Mouse (Mus musculus) urinary bladder, adult 2 months (tissue): Measurements from ENCODE around the gene Jam2. TPM values are rescaled to one million over a fixed set of nuclear protein-coding genes. Genes with fewer than 3 reads are reported as not detected.

Experiments
- DNase-seq: peaks from one replicate; pipeline ENCODE4 v3.0.0; 2022; ENCODE audit warnings: low spot score
- polyA plus RNA-seq: library from polyadenylated mRNA; depleted of rRNA; stranded (reverse); fragments of >200 nt; gene quantifications from 2 replicates; pipeline ENCODE4 v1.2.3, GENCODE M21; 2012

Gene Jam2
- polyA plus RNA-seq, 1 experiment: 26.9 TPM

GRCm38 (mm10) chr16:84779718-84780117 lies 5.8 kb downstream of the Jam2 start:
- DNase-seq: no peak

GRCm38 (mm10) chr16:84783279-84783678 lies 9.4 kb downstream of the Jam2 start:
- DNase-seq: no peak

GRCm38 (mm10) chr16:84784966-84785365 lies 11.0 kb downstream of the Jam2 start:
- DNase-seq: no peak

GRCm38 (mm10) chr16:84790595-84791165 lies 16.8 kb downstream of the Jam2 start:
- DNase-seq: no peak

GRCm38 (mm10) chr16:84793401-84793800 lies 19.5 kb downstream of the Jam2 start:
- DNase-seq: no peak

- DNase-seq: no peak
These were observed 21.4 kb downstream of the Jam2 start for GRCm38 (mm10) chr16:84795337-84795736.

- no peak for DNase-seq
These were observed 22.8 kb downstream of the Jam2 start for GRCm38 (mm10) chr16:84796678-84797077.

GRCm38 (mm10) chr16:84800038-84800437 lies 26.1 kb downstream of the Jam2 start:
- DNase-seq: no peak

GRCm38 (mm10) chr16:84802217-84802616 lies 28.3 kb downstream of the Jam2 start:
- no peak for DNase-seq

GRCm38 (mm10) chr16:84804866-84805265 lies 30.9 kb downstream of the Jam2 start:
- DNase-seq: no peak

GRCm38 (mm10) chr16:84806175-84806574 lies 32.3 kb downstream of the Jam2 start:
- DNase-seq: no peak

GRCm38 (mm10) chr16:84807874-84808273 lies 34.0 kb downstream of the Jam2 start:
- no peak for DNase-seq

GRCm38 (mm10) chr16:84810254-84810653 lies 36.3 kb downstream of the Jam2 start:
- DNase-seq: no peak

- no peak for DNase-seq
These were observed 39.9 kb downstream of the Jam2 start for GRCm38 (mm10) chr16:84813852-84814251.

- DNase-seq: no peak
These were observed 40.6 kb downstream of the Jam2 start for GRCm38 (mm10) chr16:84814511-84814910.

- DNase-seq: no peak
These were observed 43.5 kb downstream of the Jam2 start for GRCm38 (mm10) chr16:84817423-84817822.

- no peak for DNase-seq
These were observed 51.1 kb downstream of the Jam2 start for GRCm38 (mm10) chr16:84825009-84825408.

GRCm38 (mm10) chr16:84831696-84832095 lies 57.8 kb downstream of the Jam2 start:
- no peak for DNase-seq

- no peak for DNase-seq
These were observed 58.8 kb downstream of the Jam2 start for GRCm38 (mm10) chr16:84832736-84833135.

- DNase-seq: no peak
These were observed 60.4 kb downstream of the Jam2 start for GRCm38 (mm10) chr16:84834344-84834743.

- DNase-seq: peak; percentile 85
These were observed 61.0 kb downstream of the Jam2 start, which contains the start of gene Gabpa for GRCm38 (mm10) chr16:84834745-84835440. TSS of gene Gabpa (plus strand) at chr16:84834925.

GRCm38 (mm10) chr16:84835441-84835822 lies 61.5 kb downstream of the Jam2 start, which contains the start of gene Atp5j:
TSS of gene Atp5j (minus strand) at chr16:84835625.
- DNase-seq: peak; percentile 83
